12 mouse cellular contexts compared by ENCODE assay signal in genomic region chr15:25715996-25716395, GRCm38 (mm10).
DNase-seq lines count a peak whose midpoint lies in the region; ATAC-seq and TF ChIP-seq lines count a peak whose summit lies in the region.
"Had no signal": no experiment of that assay in that cellular context is flagged by ENCODE, and none has a peak within 500 bp of the region (broad histone marks: within the 10 kb centered on the region; RNA-seq: fewer than 3 reads in every experiment).

No protein-coding gene starts in this region.

- WGBS in liver, adult 2 months, result 27% methylated on average over 11 of the region's 11 CpGs
- WGBS in hindbrain, embryonic 15.5 days, result 20% methylated on average over 11 of the region's 11 CpGs

- no peaks in the 10 kb centered on the region for H3K9me3 ChIP-seq in hindbrain, embryonic 15.5 days
- H3K9me3 ChIP-seq: embryonic facial prominence, embryonic 15.5 days; limb, embryonic 10.5 days had no signal

- H3K27ac ChIP-seq in liver, adult 2 months (replicated peaks; ENCODE audit: insufficient read depth, low read depth, low read length), result peak overlapping the region; percentile 46
- no peak overlapping the region for H3K27ac ChIP-seq in hindbrain, embryonic 15.5 days (replicated peaks)
- H3K27ac ChIP-seq: embryonic facial prominence, embryonic 15.5 days; limb, embryonic 10.5 days had no signal

- no peak overlapping the region for H3K9ac ChIP-seq in liver, adult 2 months (ENCODE audit: low read depth, low read length)
- no peak overlapping the region for H3K9ac ChIP-seq in hindbrain, embryonic 15.5 days
- H3K9ac ChIP-seq: embryonic facial prominence, embryonic 15.5 days had no signal

- DNase-seq in liver, adult 2 months (ENCODE audit: extremely low read depth, low read depth, low spot score), result peak; percentile 85
- no peak for DNase-seq in liver
- peak; percentile 47 for DNase-seq in kidney, postnatal 14 days
- DNase-seq in retina, adult 2 months (ENCODE audit: low read depth, low spot score), result peak; percentile 38
- DNase-seq in heart, postnatal 4 days, result no peak
- DNase-seq in lung, adult 18-20 months, result no peak
- DNase-seq: heart, postnatal 36 days; layer of hippocampus, adult 9-11 months had no signal

- H3K36me3 ChIP-seq in liver, adult 2 months (ENCODE audit: control insufficient read depth, insufficient read depth, low read length), result no peaks in the 10 kb centered on the region
- no peaks in the 10 kb centered on the region for H3K36me3 ChIP-seq in hindbrain, embryonic 15.5 days

- TF ChIP-seq POLR2A in liver, adult 2 months (IDR thresholded peaks at IDR 0.05; ENCODE audit: extremely low read depth, insufficient read depth, low read length), result no peak

- H3K4me3 ChIP-seq in liver, adult 2 months (ENCODE audit: insufficient read depth, low read depth, low read length), result no peak overlapping the region
- H3K4me3 ChIP-seq in hindbrain, embryonic 15.5 days, result no peak overlapping the region
- H3K4me3 ChIP-seq: embryonic facial prominence, embryonic 15.5 days; limb, embryonic 10.5 days had no signal

- TF ChIP-seq CTCF in liver, adult 2 months (IDR thresholded peaks at IDR 0.05; ENCODE audit: low read depth, low read length), result no peak

- peak overlapping the region; percentile 28 for H3K4me2 ChIP-seq in hindbrain, embryonic 15.5 days
- H3K4me2 ChIP-seq: embryonic facial prominence, embryonic 15.5 days had no signal

- ATAC-seq in hindbrain, embryonic 15.5 days (ENCODE audit: low FRiP score, low read depth), result no peak
- ATAC-seq in monocyte, adult 5-6 weeks (replicated peaks; ENCODE audit: insufficient number of reproducible peaks, low FRiP score, low TSS enrichment, poor library complexity, severe bottlenecking), result no peak

- H3K79me2 ChIP-seq in liver, adult 2 months (ENCODE audit: control insufficient read depth, insufficient read depth, low read length), result peaks cover 6% of the 10 kb centered on the region; the same call in 1 of the 2 replicates

- peaks cover 22% of the 10 kb centered on the region for H3K4me1 ChIP-seq in liver, adult 2 months (ENCODE audit: control insufficient read depth, insufficient read depth, low read length)
- peaks cover 26% of the 10 kb centered on the region for H3K4me1 ChIP-seq in hindbrain, embryonic 15.5 days (replicated peaks)

- H3K27me3 ChIP-seq in liver, adult 2 months (ENCODE audit: control insufficient read depth, insufficient read depth, low read length), result no peaks in the 10 kb centered on the region
- no peaks in the 10 kb centered on the region for H3K27me3 ChIP-seq in hindbrain, embryonic 15.5 days
- H3K27me3 ChIP-seq: embryonic facial prominence, embryonic 15.5 days had no signal

Comparison
In these comparisons a context has a peak if more than half of its experiments do, and no peak if none do; other contexts are left out.
1. DNase-seq: peak in liver, adult 2 months (single experiment), kidney, postnatal 14 days (single experiment) and retina, adult 2 months (single experiment); none in liver (single experiment), heart, postnatal 4 days (single experiment) and lung, adult 18-20 months (0 of 2).